Mouse (Mus musculus): ENCODE results near the gene Pam16. TPM values are rescaled to one million over a fixed set of nuclear protein-coding genes. Genes with fewer than 3 reads are reported as not detected.
A peak's percentile ranks its signal among the peaks of the same experiment; 100 is the strongest.

Gene Pam16
- 12.2 and 16.5 TPM in 2 replicates for polyA plus RNA-seq (2012; rRNA removed)

GRCm38 (mm10) chr16:4624481-4625110 lies at the start of gene Pam16:
Gene Pam16, minus strand, starts transcription at chr16:4624988.
- peak; percentile 74 for DNase-seq (ENCODE audit: low read depth, low spot score)
- WGBS = under 1% methylated on average over 56 of the region's 56 CpGs

GRCm38 (mm10) chr16:4674091-4674490 lies 49.3 kb upstream of the Pam16 start:
- 74% methylated on average over 4 of the region's 4 CpGs for WGBS

GRCm38 (mm10) chr16:4670317-4670716 lies 45.5 kb upstream of the Pam16 start:
- no peak for DNase-seq (ENCODE audit: low read depth, low spot score)
- WGBS = 72% methylated on average over 5 of the region's 5 CpGs

More at GRCm38 (mm10) chr16:4674091-4674490, 49.3 kb upstream of the Pam16 start:
- no peak for DNase-seq (ENCODE audit: low read depth, low spot score)

- 37% methylated on average over 3 of the region's 3 CpGs for WGBS
- DNase-seq (ENCODE audit: low read depth, low spot score) = peak; percentile 72
These were observed 42.5 kb upstream of the Pam16 start for GRCm38 (mm10) chr16:4667190-4667808.

- no peak for DNase-seq (ENCODE audit: low read depth, low spot score)
- 88% methylated on average over 2 of the region's 2 CpGs for WGBS
These were observed 40.9 kb upstream of the Pam16 start for GRCm38 (mm10) chr16:4665726-4666125.

- WGBS = 86% methylated on average over 2 of the region's 2 CpGs
- DNase-seq (ENCODE audit: low read depth, low spot score) = no peak
These were observed 39.0 kb upstream of the Pam16 start for GRCm38 (mm10) chr16:4663806-4664205.

- no peak for DNase-seq (ENCODE audit: low read depth, low spot score)
- 84% methylated on average over 2 of the region's 2 CpGs for WGBS
These were observed 36.8 kb upstream of the Pam16 start for GRCm38 (mm10) chr16:4661605-4662004.

- WGBS = 67% methylated on average over 2 of the region's 2 CpGs
These were observed 34.5 kb upstream of the Pam16 start for GRCm38 (mm10) chr16:4659326-4659725.

GRCm38 (mm10) chr16:4658781-4659245 lies 34.0 kb upstream of the Pam16 start:
- WGBS = 74% methylated on average over 11 of the region's 11 CpGs
- DNase-seq (ENCODE audit: low read depth, low spot score) = no peak

More at GRCm38 (mm10) chr16:4659326-4659725, 34.5 kb upstream of the Pam16 start:
- no peak for DNase-seq (ENCODE audit: low read depth, low spot score)

GRCm38 (mm10) chr16:4656571-4657081 lies 31.8 kb upstream of the Pam16 start:
- WGBS = 83% methylated on average over 9 of the region's 9 CpGs

GRCm38 (mm10) chr16:4655764-4656570 lies 31.2 kb upstream of the Pam16 start:
- DNase-seq (ENCODE audit: low read depth, low spot score) = no peak
- 64% methylated on average over 11 of the region's 11 CpGs for WGBS

More at GRCm38 (mm10) chr16:4656571-4657081, 31.8 kb upstream of the Pam16 start:
- DNase-seq (ENCODE audit: low read depth, low spot score) = no peak

GRCm38 (mm10) chr16:4655251-4655734 lies 30.5 kb upstream of the Pam16 start:
- 43% methylated on average over 4 of the region's 4 CpGs for WGBS
- DNase-seq (ENCODE audit: low read depth, low spot score) = no peak

GRCm38 (mm10) chr16:4654706-4655105 lies 29.9 kb upstream of the Pam16 start:
- no peak for DNase-seq (ENCODE audit: low read depth, low spot score)
- WGBS = 85% methylated on average over 10 of the region's 10 CpGs

GRCm38 (mm10) chr16:4652707-4653416 lies 28.1 kb upstream of the Pam16 start:
- DNase-seq (ENCODE audit: low read depth, low spot score) = no peak
- WGBS = 70% methylated on average over 4 of the region's 4 CpGs

- WGBS = 83% methylated on average over 7 of the region's 7 CpGs
These were observed 26.8 kb upstream of the Pam16 start for GRCm38 (mm10) chr16:4651624-4652023.

GRCm38 (mm10) chr16:4651081-4651480 lies 26.3 kb upstream of the Pam16 start:
- DNase-seq (ENCODE audit: low read depth, low spot score) = no peak
- WGBS = 80% methylated on average over 1 of the region's 1 CpGs

More at GRCm38 (mm10) chr16:4651624-4652023, 26.8 kb upstream of the Pam16 start:
- DNase-seq (ENCODE audit: low read depth, low spot score) = no peak

- no peak for DNase-seq (ENCODE audit: low read depth, low spot score)
- 97% methylated on average over 3 of the region's 3 CpGs for WGBS
These were observed 25.4 kb upstream of the Pam16 start for GRCm38 (mm10) chr16:4650161-4650560.

- DNase-seq (ENCODE audit: low read depth, low spot score) = no peak
- 90% methylated on average over 11 of the region's 11 CpGs for WGBS
These were observed 24.9 kb upstream of the Pam16 start for GRCm38 (mm10) chr16:4649692-4650091.

- WGBS = 91% methylated on average over 5 of the region's 5 CpGs
- no peak for DNase-seq (ENCODE audit: low read depth, low spot score)
These were observed 24.4 kb upstream of the Pam16 start for GRCm38 (mm10) chr16:4649211-4649610.

All from large intestine, adult 2 months (tissue).